Mouse (Mus musculus): Measurements from ENCODE around the gene Ceacam19. TPM values are rescaled to one million over a fixed set of nuclear protein-coding genes. Genes with fewer than 3 reads are reported as not detected.

Ceacam19 gene
- polyA plus RNA-seq, 1 experiment from 2014 or later = not detected

DNA sequence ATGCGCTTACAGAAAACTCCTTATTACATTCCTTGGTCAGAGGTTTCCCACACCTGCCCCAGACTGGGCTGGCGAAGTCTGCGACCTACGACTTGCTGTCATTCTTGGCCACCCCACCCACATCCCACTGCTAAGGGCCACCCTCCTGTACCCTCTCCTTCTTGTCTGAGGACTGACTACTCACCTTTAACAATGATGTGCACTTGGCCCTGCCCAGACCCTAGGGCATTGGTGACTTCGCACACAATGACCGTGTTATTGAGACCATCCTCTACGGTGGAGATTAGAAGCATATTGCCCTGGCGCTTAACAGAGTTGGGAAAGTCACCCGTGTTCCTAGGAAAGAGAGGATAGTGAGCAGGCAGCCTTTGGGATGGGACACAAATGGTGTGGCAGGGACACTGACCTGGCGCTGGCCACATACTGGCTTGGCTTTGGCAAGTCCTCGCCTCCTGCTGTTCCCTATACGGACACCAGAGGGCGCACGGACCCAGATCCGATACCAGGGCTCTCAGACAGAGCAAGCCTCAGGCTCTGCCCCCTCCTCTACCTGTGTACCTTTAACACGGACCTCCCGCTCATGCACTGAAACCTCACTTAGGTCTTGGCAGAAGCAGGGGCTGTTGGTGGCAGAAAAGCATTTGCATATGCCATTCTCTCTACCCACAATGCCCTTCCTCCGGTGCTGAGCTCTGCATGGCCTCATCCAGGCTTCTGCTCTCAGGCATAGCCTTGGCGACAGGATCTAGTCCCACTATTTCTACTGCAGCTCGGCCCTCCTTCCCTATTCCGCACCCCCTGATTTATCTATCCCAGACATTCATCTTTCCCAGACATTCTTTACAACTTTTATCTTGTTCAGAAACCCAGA, 22.9 kb upstream of the Ceacam19 start:
- no peak overlapping the region for H3K4me2 ChIP-seq (ENCODE audit: low read depth, low read length)
- no peak overlapping the region for H3K4me3 ChIP-seq (ENCODE audit: low read depth, low read length)
- no peak overlapping the region for H3K27ac ChIP-seq (ENCODE audit: low read length)
- ATAC-seq (ENCODE audit: low read depth) = no peak
- no peaks in the 10 kb centered on the region for H3K9me3 ChIP-seq (replicated peaks; ENCODE audit: control insufficient read depth, low read length)
- H3K9ac ChIP-seq (ENCODE audit: low read depth, low read length) = no peak overlapping the region
- H3K36me3 ChIP-seq (ENCODE audit: control insufficient read depth, insufficient read depth) = no peaks in the 10 kb centered on the region; the same call in 1 of the 2 replicates
- H3K27me3 ChIP-seq (ENCODE audit: control insufficient read depth, insufficient read depth, low read depth, low read length) = no peaks in the 10 kb centered on the region
- H3K4me1 ChIP-seq (ENCODE audit: control insufficient read depth, low read depth, low read length) = no peaks in the 10 kb centered on the region
- 40% methylated on average over 21 of the region's 21 CpGs for WGBS (ENCODE audit: insufficient replicate concordance)

DNA sequence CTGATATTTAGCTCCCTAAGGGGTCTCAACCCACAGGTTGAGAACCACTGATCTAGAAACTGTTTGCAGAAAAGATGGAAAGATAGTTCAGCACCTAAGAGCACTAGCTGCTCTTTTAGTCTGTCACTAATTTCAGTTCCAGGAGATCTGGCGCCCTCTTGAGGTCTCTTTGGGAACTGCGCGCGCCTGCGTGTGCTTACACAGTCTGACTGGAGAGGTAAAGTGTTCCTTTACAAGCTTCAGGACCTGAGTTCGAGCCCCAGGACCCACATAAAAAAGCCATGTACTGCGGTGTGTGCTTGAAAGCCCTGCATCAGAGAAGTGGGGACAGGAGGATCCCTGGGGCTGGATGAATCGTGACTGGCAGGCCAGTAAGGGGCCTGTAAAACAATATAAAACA, 2.1 kb upstream of the Ceacam19 start:
- Histone ChIP-seq H3K4me3 (ENCODE audit: low read depth, low read length) (no peak overlapping the region), H3K27me3 (ENCODE audit: control insufficient read depth, insufficient read depth, low read depth, low read length) (no peaks in the 10 kb centered on the region), H3K4me1 (ENCODE audit: control insufficient read depth, low read depth, low read length) (no peaks in the 10 kb centered on the region), H3K4me2 (ENCODE audit: low read depth, low read length) (no peak overlapping the region), H3K27ac (ENCODE audit: low read length) (no peak overlapping the region), H3K9me3 (replicated peaks; ENCODE audit: control insufficient read depth, low read length) (no peaks in the 10 kb centered on the region), H3K36me3 (ENCODE audit: control insufficient read depth, insufficient read depth) (no peaks in the 10 kb centered on the region), H3K9ac (ENCODE audit: low read depth, low read length) (no peak overlapping the region)
- no peak for ATAC-seq (ENCODE audit: low read depth)
- WGBS (ENCODE audit: insufficient replicate concordance) = 28% methylated on average over 8 of the region's 8 CpGs

DNA sequence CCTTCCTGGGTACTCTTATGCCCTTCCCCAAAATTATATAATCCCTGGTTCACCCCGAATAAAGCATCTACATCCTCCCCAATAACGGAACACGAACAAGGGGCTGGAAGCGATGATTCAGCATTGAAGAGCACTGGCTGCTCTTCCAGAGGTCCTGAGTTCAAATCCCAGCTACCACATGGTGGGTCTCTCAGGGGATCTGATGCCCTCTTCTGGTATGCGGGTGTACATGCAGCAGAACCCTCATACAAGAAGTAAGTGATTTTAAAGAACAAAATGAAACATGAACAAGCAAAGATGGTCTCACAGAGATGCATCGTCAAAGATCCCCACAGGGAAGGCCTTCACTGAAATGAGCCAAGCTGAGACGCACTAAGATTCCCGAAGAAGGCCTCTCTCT, 7.0 kb downstream of the Ceacam19 start:
- WGBS (ENCODE audit: insufficient replicate concordance) = 74% methylated on average over 8 of the region's 8 CpGs
- Histone ChIP-seq H3K9me3 (replicated peaks; ENCODE audit: control insufficient read depth, low read length) (no peaks in the 10 kb centered on the region), H3K4me1 (ENCODE audit: control insufficient read depth, low read depth, low read length) (peaks cover 5% of the 10 kb centered on the region; the same call in 1 of the 2 replicates), H3K4me2 (ENCODE audit: low read depth, low read length) (no peak overlapping the region), H3K27me3 (ENCODE audit: control insufficient read depth, insufficient read depth, low read depth, low read length) (no peaks in the 10 kb centered on the region), H3K36me3 (ENCODE audit: control insufficient read depth, insufficient read depth) (no peaks in the 10 kb centered on the region), H3K9ac (ENCODE audit: low read depth, low read length) (no peak overlapping the region), H3K4me3 (ENCODE audit: low read depth, low read length) (no peak overlapping the region), H3K27ac (ENCODE audit: low read length) (no peak overlapping the region)
- ATAC-seq (ENCODE audit: low read depth) = no peak

DNA sequence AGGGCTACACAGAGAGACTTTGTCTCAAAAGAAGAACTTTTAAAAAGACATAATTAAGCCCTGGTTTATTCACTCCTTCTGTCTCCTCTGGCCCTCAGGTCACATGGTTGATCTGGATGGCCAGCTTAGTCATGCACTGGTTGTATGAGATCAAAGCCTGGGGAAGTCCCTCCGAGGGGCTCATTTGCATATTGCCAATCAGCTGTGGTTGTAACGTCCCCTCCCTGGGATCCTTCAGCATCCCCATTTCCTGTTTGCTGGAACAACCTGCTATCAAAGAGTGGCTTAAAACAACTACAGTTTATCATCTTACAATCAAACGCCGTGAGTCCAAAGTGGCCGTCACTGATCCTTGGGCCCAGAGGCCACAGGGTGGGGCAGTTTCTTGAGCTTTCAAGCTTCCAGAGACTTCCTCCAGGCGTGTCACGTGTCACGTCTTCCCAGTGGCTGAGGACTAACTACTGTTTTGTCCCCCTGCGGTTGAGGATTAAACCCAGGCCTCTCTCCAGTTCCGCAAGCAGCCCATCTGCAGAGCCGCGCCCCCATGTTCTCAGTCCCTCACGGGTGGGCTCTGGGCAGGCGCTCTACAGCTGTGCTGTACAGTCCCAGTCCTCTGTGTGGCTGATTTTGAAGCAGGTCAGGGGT, 10.9 kb downstream of the Ceacam19 start:
- no peaks in the 10 kb centered on the region for H3K36me3 ChIP-seq (ENCODE audit: control insufficient read depth, insufficient read depth)
- 19% methylated on average over 14 of the region's 14 CpGs for WGBS (ENCODE audit: insufficient replicate concordance)
- no peak overlapping the region for H3K4me2 ChIP-seq (ENCODE audit: low read depth, low read length)
- no peaks in the 10 kb centered on the region for H3K27me3 ChIP-seq (ENCODE audit: control insufficient read depth, insufficient read depth, low read depth, low read length)
- peaks cover 6% of the 10 kb centered on the region; the same call in 1 of the 2 replicates for H3K4me1 ChIP-seq (ENCODE audit: control insufficient read depth, low read depth, low read length)
- 0 out of 2 replicates have a peak, but pooled peaks have one; percentile 31 for ATAC-seq (ENCODE audit: low read depth)
- no peaks in the 10 kb centered on the region for H3K9me3 ChIP-seq (replicated peaks; ENCODE audit: control insufficient read depth, low read length)
- H3K4me3 ChIP-seq (ENCODE audit: low read depth, low read length) = no peak overlapping the region
- no peak overlapping the region for H3K27ac ChIP-seq (ENCODE audit: low read length)
- no peak overlapping the region for H3K9ac ChIP-seq (ENCODE audit: low read depth, low read length)

DNA sequence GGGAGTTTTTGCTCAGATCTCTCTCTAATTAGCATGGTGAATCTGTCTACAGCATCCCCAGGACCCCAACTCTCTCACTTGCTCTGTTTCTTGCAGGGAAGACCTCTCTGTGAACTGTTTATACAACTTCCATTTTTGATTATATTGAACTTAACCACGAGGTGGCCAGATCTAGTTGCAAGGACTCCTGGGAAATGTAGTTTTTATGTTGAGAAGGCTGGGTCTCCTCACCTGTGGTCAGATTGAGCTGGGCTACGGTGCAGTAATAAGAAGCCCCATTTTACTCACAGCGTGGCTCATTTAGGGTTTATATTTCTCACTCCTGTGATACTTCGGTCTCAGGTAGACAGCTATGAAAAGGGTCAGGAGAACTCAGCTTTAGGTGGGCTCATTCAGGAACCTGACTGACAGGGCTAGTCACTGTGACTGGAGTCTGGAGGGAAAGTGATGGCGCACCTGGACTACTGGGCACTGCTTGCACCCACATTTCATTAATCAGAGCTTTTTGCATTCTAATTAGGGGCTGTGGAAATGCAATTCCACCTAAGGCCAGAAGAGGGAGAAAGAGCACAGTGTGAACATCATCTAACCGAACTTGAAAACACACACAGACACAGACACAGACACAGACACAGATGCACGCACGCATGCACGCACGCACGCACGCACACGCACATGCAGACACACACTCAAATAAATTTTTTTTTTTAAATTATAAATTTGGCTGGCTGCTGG, 11.7 kb downstream of the Ceacam19 start:
- no peak overlapping the region for H3K27ac ChIP-seq (ENCODE audit: low read length)
- H3K4me3 ChIP-seq (ENCODE audit: low read depth, low read length) = no peak overlapping the region
- no peaks in the 10 kb centered on the region for H3K36me3 ChIP-seq (ENCODE audit: control insufficient read depth, insufficient read depth)
- no peaks in the 10 kb centered on the region for H3K27me3 ChIP-seq (ENCODE audit: control insufficient read depth, insufficient read depth, low read depth, low read length)
- peaks cover 9% of the 10 kb centered on the region for H3K4me1 ChIP-seq (ENCODE audit: control insufficient read depth, low read depth, low read length)
- 23% methylated on average over 13 of the region's 13 CpGs for WGBS (ENCODE audit: insufficient replicate concordance)
- ATAC-seq (ENCODE audit: low read depth) = peak; percentile 25; the same call in 1 of the 2 replicates
- H3K4me2 ChIP-seq (ENCODE audit: low read depth, low read length) = no peak overlapping the region
- no peak overlapping the region for H3K9ac ChIP-seq (ENCODE audit: low read depth, low read length)
- H3K9me3 ChIP-seq (replicated peaks; ENCODE audit: control insufficient read depth, low read length) = no peaks in the 10 kb centered on the region

DNA sequence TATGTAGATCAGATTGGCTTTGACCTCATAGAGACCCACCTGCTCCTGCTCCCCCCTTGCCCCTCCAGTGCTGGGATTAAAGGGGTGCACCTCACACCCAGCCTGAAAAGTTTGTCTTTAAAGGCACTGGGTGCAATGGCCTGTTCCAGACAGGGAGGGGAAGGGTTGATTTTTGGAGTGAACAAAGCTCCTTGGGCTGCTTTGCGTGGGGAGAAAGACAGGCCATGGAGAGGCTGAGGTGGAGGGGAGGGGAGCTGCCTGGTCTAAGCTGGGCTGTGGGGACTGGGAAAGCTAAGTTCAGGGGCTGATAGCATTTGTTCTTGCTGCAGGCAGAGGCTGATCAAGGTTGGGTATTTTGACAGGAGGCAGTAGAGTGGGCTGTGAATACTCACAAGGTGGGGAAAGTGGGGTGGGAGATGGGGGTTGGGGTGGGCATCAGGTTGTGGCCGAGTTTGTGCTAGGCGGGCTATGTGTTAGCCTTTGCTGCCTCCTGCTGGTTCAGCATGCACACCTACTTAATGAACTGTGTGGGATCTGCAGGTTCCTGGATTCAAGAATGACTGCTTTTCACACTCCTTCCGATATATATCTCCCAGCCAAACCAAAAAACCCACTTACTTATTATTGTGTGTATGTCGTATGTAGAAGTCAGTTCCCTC, 15.7 kb downstream of the Ceacam19 start:
- no peak for ATAC-seq (ENCODE audit: low read depth)
- WGBS (ENCODE audit: insufficient replicate concordance) = 18% methylated on average over 5 of the region's 5 CpGs

DNA sequence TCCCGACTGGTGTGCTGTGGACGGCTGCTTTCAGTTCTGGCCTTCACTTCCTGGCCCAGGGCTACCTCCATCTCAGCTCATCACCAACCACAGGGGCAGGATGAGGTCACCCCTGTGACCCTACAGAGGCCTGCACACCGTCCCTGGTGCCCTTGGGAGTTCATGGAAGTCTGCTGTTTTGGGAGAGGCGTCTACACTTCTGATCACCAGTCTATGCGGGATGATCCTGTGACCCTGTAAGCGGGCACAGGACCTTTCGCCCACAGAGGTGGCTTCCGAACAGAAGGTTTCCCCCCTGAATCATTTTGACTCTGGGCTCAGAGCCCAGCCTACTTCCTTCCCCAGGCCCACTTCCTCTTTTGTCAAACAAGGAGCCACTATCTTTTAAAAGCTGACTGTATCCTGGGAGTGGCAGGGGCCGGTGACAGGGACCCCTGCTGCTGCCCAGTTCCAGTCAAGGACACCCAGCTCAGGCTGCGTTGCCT, 16.6 kb downstream of the Ceacam19 start:
- no peaks in the 10 kb centered on the region for H3K36me3 ChIP-seq (ENCODE audit: control insufficient read depth, insufficient read depth)
- no peak overlapping the region for H3K9ac ChIP-seq (ENCODE audit: low read depth, low read length)
- no peaks in the 10 kb centered on the region for H3K27me3 ChIP-seq (ENCODE audit: control insufficient read depth, insufficient read depth, low read depth, low read length)
- peak overlapping the region; percentile 6; the same call in 1 of the 2 replicates for H3K4me2 ChIP-seq (ENCODE audit: low read depth, low read length)
- WGBS (ENCODE audit: insufficient replicate concordance) = 12% methylated on average over 10 of the region's 10 CpGs
- peak; percentile 37; the same call in 1 of the 2 replicates for ATAC-seq (ENCODE audit: low read depth)
- peak overlapping the region; percentile 10; the same call in 1 of the 2 replicates for H3K27ac ChIP-seq (ENCODE audit: low read length)
- peaks cover 10% of the 10 kb centered on the region for H3K4me1 ChIP-seq (ENCODE audit: control insufficient read depth, low read depth, low read length)
- H3K4me3 ChIP-seq (ENCODE audit: low read depth, low read length) = no peak overlapping the region
- no peaks in the 10 kb centered on the region for H3K9me3 ChIP-seq (replicated peaks; ENCODE audit: control insufficient read depth, low read length)

More for the DNA sequence above, 15.7 kb downstream of the Ceacam19 start:
- no peak overlapping the region for H3K27ac ChIP-seq (ENCODE audit: low read length)
- H3K4me3 ChIP-seq (ENCODE audit: low read depth, low read length) = no peak overlapping the region
- H3K9me3 ChIP-seq (replicated peaks; ENCODE audit: control insufficient read depth, low read length) = no peaks in the 10 kb centered on the region
- peaks cover 11% of the 10 kb centered on the region for H3K4me1 ChIP-seq (ENCODE audit: control insufficient read depth, low read depth, low read length)
- no peaks in the 10 kb centered on the region for H3K27me3 ChIP-seq (ENCODE audit: control insufficient read depth, insufficient read depth, low read depth, low read length)
- no peak overlapping the region for H3K4me2 ChIP-seq (ENCODE audit: low read depth, low read length)
- H3K36me3 ChIP-seq (ENCODE audit: control insufficient read depth, insufficient read depth) = no peaks in the 10 kb centered on the region
- no peak overlapping the region for H3K9ac ChIP-seq (ENCODE audit: low read depth, low read length)

DNA sequence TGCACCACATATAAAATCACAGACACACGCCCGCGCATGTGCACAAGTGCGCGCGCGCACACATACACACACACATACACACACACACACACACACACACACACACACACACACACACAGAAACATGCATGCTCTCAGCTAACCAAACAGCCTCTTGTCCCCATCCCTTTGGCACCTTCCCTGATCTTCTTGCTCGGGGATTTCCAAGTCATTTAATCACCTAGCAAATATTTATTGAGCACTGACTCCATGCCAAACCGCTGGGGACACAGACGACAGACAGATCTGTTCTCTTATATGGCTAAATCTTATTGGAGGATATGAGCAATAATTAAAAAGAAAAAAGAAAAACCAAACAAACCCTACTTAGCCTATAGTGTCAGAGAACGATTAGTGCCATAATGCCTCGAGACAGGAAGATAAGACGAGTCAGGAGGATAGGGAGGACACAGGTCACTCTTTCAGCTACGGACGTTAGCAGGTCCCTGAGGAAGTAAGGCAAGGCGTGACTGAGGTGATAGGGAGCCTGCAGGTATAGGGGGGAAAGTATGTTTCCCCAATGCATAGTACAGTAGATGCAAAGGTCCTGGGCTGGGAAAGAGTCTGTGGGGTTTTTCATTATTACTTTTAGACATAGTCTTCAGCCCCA, 19.9 kb downstream of the Ceacam19 start:
- Histone ChIP-seq H3K27ac (ENCODE audit: low read length) (no peak overlapping the region), H3K4me3 (ENCODE audit: low read depth, low read length) (no peak overlapping the region)
- ATAC-seq (ENCODE audit: low read depth) = no peak

More for the DNA sequence above, 19.9 kb downstream of the Ceacam19 start:
- H3K9ac ChIP-seq (ENCODE audit: low read depth, low read length) = no peak overlapping the region
- no peak overlapping the region for H3K4me2 ChIP-seq (ENCODE audit: low read depth, low read length)
- WGBS (ENCODE audit: insufficient replicate concordance) = 68% methylated on average over 16 of the region's 16 CpGs
- no peaks in the 10 kb centered on the region for H3K36me3 ChIP-seq (ENCODE audit: control insufficient read depth, insufficient read depth)
- no peaks in the 10 kb centered on the region for H3K27me3 ChIP-seq (ENCODE audit: control insufficient read depth, insufficient read depth, low read depth, low read length)
- H3K9me3 ChIP-seq (replicated peaks; ENCODE audit: control insufficient read depth, low read length) = no peaks in the 10 kb centered on the region
- peaks cover 9% of the 10 kb centered on the region for H3K4me1 ChIP-seq (ENCODE audit: control insufficient read depth, low read depth, low read length)
